Mouse (Mus musculus): ENCODE data around the gene Rnf187.

GRCm38 (mm10) chr11:58951210-58951609 lies 12.5 kb upstream of the Rnf187 start:
- TF ChIP-seq POLR2A (IDR thresholded peaks at IDR 0.05; ENCODE audit: low read depth, low read length) (no peak), CTCF (IDR thresholded peaks at IDR 0.05; ENCODE audit: extremely low read depth, insufficient read length, insufficient replicate concordance, low read depth, low read length) (no peak)

All from small intestine, adult 2 months (tissue).